Mouse (Mus musculus) embryonic facial prominence, embryonic 13.5 days (tissue): ENCODE data around the gene Kif2c. TPM values are rescaled to one million over a fixed set of nuclear protein-coding genes. Genes with fewer than 3 reads are reported as not detected.

Experiments used
- ATAC-seq: fragments of 200-750 bp; cut with Nextera tagmentation; 2 replicates; pipeline ENCODE4 v1.8.0; 2017; ENCODE audit warnings: low read depth; ENCODE audit not compliant: insufficient number of reproducible peaks, insufficient read depth, low FRiP score, low TSS enrichment
- H3K27ac ChIP-seq: fragments of 300-500 bp; sonication (generic); 2 replicates; pipeline ENCODE4 v1.5.1; 2015; ENCODE audit warnings: moderate library complexity, mild to moderate bottlenecking, inconsistent platforms
- H3K27me3 ChIP-seq: fragments of 300-500 bp; sonication (generic); 2 replicates; pipeline ENCODE4 v1.6.1; 2015; ENCODE audit warnings: mild to moderate bottlenecking, inconsistent platforms
- H3K36me3 ChIP-seq: fragments of 300-500 bp; sonication (generic); 2 replicates; pipeline ENCODE4 v1.6.1; 2015; ENCODE audit warnings: mild to moderate bottlenecking, inconsistent platforms
- H3K4me1 ChIP-seq: fragments of 300-500 bp; sonication (generic); 2 replicates; pipeline ENCODE4 v1.6.1; 2015; ENCODE audit warnings: inconsistent platforms
- H3K4me2 ChIP-seq: fragments of 300-500 bp; sonication (generic); 2 replicates; pipeline ENCODE4 v1.6.1; 2015; ENCODE audit warnings: moderate library complexity, mild to moderate bottlenecking, inconsistent platforms
- H3K4me3 ChIP-seq: fragments of 300-500 bp; sonication (generic); 2 replicates; pipeline ENCODE4 v1.5.1; 2015; ENCODE audit warnings: mild to moderate bottlenecking, inconsistent platforms
- H3K9ac ChIP-seq: fragments of 300-500 bp; sonication (generic); 2 replicates; pipeline ENCODE4 v1.6.1; 2015; ENCODE audit warnings: mild to moderate bottlenecking, inconsistent platforms
- H3K9me3 ChIP-seq: fragments of 300-500 bp; sonication (generic); 2 replicates; pipeline ENCODE4 v1.6.1; 2016; ENCODE audit warnings: inconsistent platforms
- WGBS: fragments of 180-500 bp; shearing (Covaris S2); methylation state at CpG from one replicate; pipeline ENCODE4 v1.1.7; 2015; ENCODE audit warnings: mixed read lengths; 5-methylcytosine and 5-hydroxymethylcytosine counted together
- polyA plus RNA-seq: library from polyadenylated mRNA; unstranded; fragments of >200 nt; fragmentation: Nextera tagmentation; extraction: Ambion mirVana; gene quantifications from 2 replicates; pipeline ENCODE4 v1.2.1, GENCODE M21; 2015

Kif2c gene
- polyA plus RNA-seq, 1 experiment from 2014 or later: 73.4 TPM

- H3K4me1 ChIP-seq: no peaks in the 10 kb centered on the region
- no peaks in the 10 kb centered on the region for H3K9me3 ChIP-seq
- H3K36me3 ChIP-seq: peaks cover 96% of the 10 kb centered on the region
- ATAC-seq: no peak
- H3K27ac ChIP-seq: no peak overlapping the region
- H3K27me3 ChIP-seq: no peaks in the 10 kb centered on the region
- no peak overlapping the region for H3K4me3 ChIP-seq
- 90% methylated on average over 5 of the region's 5 CpGs for WGBS
- no peak overlapping the region for H3K4me2 ChIP-seq
- no peak overlapping the region for H3K9ac ChIP-seq
Observed at GRCm38 (mm10) chr4:117169936-117170335, 12.5 kb downstream of the Kif2c start.

- WGBS: 71% methylated on average over 4 of the region's 4 CpGs
- Histone ChIP-seq H3K27me3 (no peaks in the 10 kb centered on the region), H3K9ac (peak overlapping the region; percentile 52; the same call in 1 of the 2 replicates), H3K36me3 (peaks cover 74% of the 10 kb centered on the region), H3K4me2 (no peak overlapping the region), H3K4me3 (no peak overlapping the region), H3K9me3 (no peaks in the 10 kb centered on the region), H3K27ac (0 out of 2 replicates have a peak overlapping the region, but pooled peaks have one; percentile 33), H3K4me1 (no peaks in the 10 kb centered on the region)
- no peak for ATAC-seq
Observed at GRCm38 (mm10) chr4:117161183-117161582, 21.3 kb downstream of the Kif2c start.

- H3K9me3 ChIP-seq: no peaks in the 10 kb centered on the region
- peaks cover 59% of the 10 kb centered on the region for H3K36me3 ChIP-seq
- no peak overlapping the region for H3K4me2 ChIP-seq
- H3K27ac ChIP-seq: no peak overlapping the region
- WGBS: 80% methylated on average over 10 of the region's 10 CpGs
- no peak overlapping the region for H3K9ac ChIP-seq
- ATAC-seq: no peak
- no peaks in the 10 kb centered on the region for H3K27me3 ChIP-seq
- H3K4me3 ChIP-seq: no peak overlapping the region
- H3K4me1 ChIP-seq: peaks cover 4% of the 10 kb centered on the region
Observed at GRCm38 (mm10) chr4:117159666-117160065, 22.8 kb downstream of the Kif2c start.

GRCm38 (mm10) chr4:117156372-117156771, 26.1 kb downstream of the Kif2c start:
- no peak for ATAC-seq
- 30% methylated on average over 6 of the region's 6 CpGs for WGBS
- Histone ChIP-seq H3K27me3 (no peaks in the 10 kb centered on the region), H3K9me3 (no peaks in the 10 kb centered on the region), H3K4me1 (peaks cover 21% of the 10 kb centered on the region), H3K36me3 (peaks cover 59% of the 10 kb centered on the region), H3K4me3 (peak overlapping the region; percentile 69), H3K4me2 (peak overlapping the region; percentile 79), H3K9ac (peak overlapping the region; percentile 100), H3K27ac (peak overlapping the region; percentile 92; the same call in 1 of the 2 replicates)

GRCm38 (mm10) chr4:117155792-117156355, 26.6 kb downstream of the Kif2c start, which contains the start of gene Rps8:
Gene Rps8, minus strand, starts transcription at chr4:117156243.
- peak within 1 kb of the TSS; percentile 92 for H3K27ac ChIP-seq
- peak within 1 kb of the TSS; percentile 79 for H3K4me2 ChIP-seq
- peak; percentile 85 for ATAC-seq
- WGBS: under 1% methylated on average over 52 of the region's 52 CpGs
- peak within 1 kb of the TSS; percentile 100 for H3K9ac ChIP-seq
- H3K9me3 ChIP-seq: no peaks in the 10 kb centered on the region
- peaks cover 59% of the 10 kb centered on the region for H3K36me3 ChIP-seq
- no peaks in the 10 kb centered on the region for H3K27me3 ChIP-seq
- peak within 1 kb of the TSS; percentile 69 for H3K4me3 ChIP-seq
- H3K4me1 ChIP-seq: peaks cover 21% of the 10 kb centered on the region

- peaks cover 21% of the 10 kb centered on the region for H3K4me1 ChIP-seq
- peaks cover 59% of the 10 kb centered on the region for H3K36me3 ChIP-seq
- peak overlapping the region; percentile 92 for H3K27ac ChIP-seq
Observed at GRCm38 (mm10) chr4:117155020-117155791, 27.2 kb downstream of the Kif2c start.

GRCm38 (mm10) chr4:117152714-117153113, 29.7 kb downstream of the Kif2c start:
- no peak overlapping the region for H3K4me2 ChIP-seq
- peaks cover 21% of the 10 kb centered on the region for H3K4me1 ChIP-seq
- H3K36me3 ChIP-seq: peaks cover 58% of the 10 kb centered on the region
- peak overlapping the region; percentile 47 for H3K9ac ChIP-seq
- H3K27ac ChIP-seq: no peak overlapping the region
- ATAC-seq: no peak
- H3K4me3 ChIP-seq: no peak overlapping the region
- H3K9me3 ChIP-seq: no peaks in the 10 kb centered on the region
- no peaks in the 10 kb centered on the region for H3K27me3 ChIP-seq
- 74% methylated on average over 5 of the region's 5 CpGs for WGBS

More at GRCm38 (mm10) chr4:117155020-117155791, 27.2 kb downstream of the Kif2c start:
- ATAC-seq: no peak
- no peaks in the 10 kb centered on the region for H3K27me3 ChIP-seq
- peak overlapping the region; percentile 79 for H3K4me2 ChIP-seq
- H3K4me3 ChIP-seq: peak overlapping the region; percentile 69
- 2% methylated on average over 44 of the region's 44 CpGs for WGBS
- H3K9ac ChIP-seq: peak overlapping the region; percentile 100
- no peaks in the 10 kb centered on the region for H3K9me3 ChIP-seq

GRCm38 (mm10) chr4:117151416-117151815, 31.0 kb downstream of the Kif2c start:
- Histone ChIP-seq H3K4me3 (no peak overlapping the region), H3K36me3 (peaks cover 58% of the 10 kb centered on the region), H3K9ac (no peak overlapping the region), H3K4me2 (no peak overlapping the region), H3K27me3 (no peaks in the 10 kb centered on the region), H3K27ac (no peak overlapping the region; the same call in 1 of the 2 replicates), H3K4me1 (peaks cover 21% of the 10 kb centered on the region), H3K9me3 (no peaks in the 10 kb centered on the region)
- 67% methylated on average over 1 of the region's 1 CpGs for WGBS
- no peak for ATAC-seq

- H3K27ac ChIP-seq: no peak overlapping the region
- H3K9me3 ChIP-seq: no peaks in the 10 kb centered on the region
- no peak overlapping the region for H3K9ac ChIP-seq
- H3K36me3 ChIP-seq: peaks cover 58% of the 10 kb centered on the region
- H3K27me3 ChIP-seq: no peaks in the 10 kb centered on the region
- no peak overlapping the region for H3K4me3 ChIP-seq
- H3K4me2 ChIP-seq: no peak overlapping the region
- ATAC-seq: no peak
- WGBS: 94% methylated on average over 6 of the region's 6 CpGs
- H3K4me1 ChIP-seq: peaks cover 21% of the 10 kb centered on the region
Observed at GRCm38 (mm10) chr4:117150212-117150733, 32.2 kb downstream of the Kif2c start.

- no peaks in the 10 kb centered on the region for H3K27me3 ChIP-seq
- no peaks in the 10 kb centered on the region for H3K9me3 ChIP-seq
- peaks cover 57% of the 10 kb centered on the region for H3K36me3 ChIP-seq
- H3K27ac ChIP-seq: no peak overlapping the region
- no peak overlapping the region for H3K9ac ChIP-seq
- H3K4me2 ChIP-seq: no peak overlapping the region
- no peak overlapping the region for H3K4me3 ChIP-seq
- WGBS: 67% methylated on average over 6 of the region's 6 CpGs
- H3K4me1 ChIP-seq: peaks cover 16% of the 10 kb centered on the region
- no peak for ATAC-seq
Observed at GRCm38 (mm10) chr4:117149291-117150211, 32.9 kb downstream of the Kif2c start.

- H3K4me2 ChIP-seq: no peak overlapping the region
- no peaks in the 10 kb centered on the region for H3K9me3 ChIP-seq
- H3K36me3 ChIP-seq: peaks cover 50% of the 10 kb centered on the region
- no peak overlapping the region for H3K4me3 ChIP-seq
- H3K9ac ChIP-seq: no peak overlapping the region
- no peak for ATAC-seq
- peaks cover 9% of the 10 kb centered on the region for H3K4me1 ChIP-seq
- 70% methylated on average over 24 of the region's 24 CpGs for WGBS
- H3K27me3 ChIP-seq: no peaks in the 10 kb centered on the region
- no peak overlapping the region for H3K27ac ChIP-seq
Observed at GRCm38 (mm10) chr4:117148815-117149214, 33.6 kb downstream of the Kif2c start.
